Mouse (Mus musculus): Measurements from ENCODE around the gene Adap1. TPM values are rescaled to one million over a fixed set of nuclear protein-coding genes. Genes with fewer than 3 reads are reported as not detected.

Gene Adap1
- total and polyA plus RNA-seq, 2 experiments from 2014 or later, result 0.53 to 1.00 TPM

- Histone ChIP-seq H3K27me3 (ENCODE audit: control insufficient read depth, insufficient read depth, low read length) (no peaks in the 10 kb centered on the region), H3K9ac (replicated peaks; ENCODE audit: low read depth, low read length) (no peak overlapping the region), H3K4me1 (ENCODE audit: control insufficient read depth, insufficient read depth) (no peaks in the 10 kb centered on the region), H3K9me3 (replicated peaks; ENCODE audit: control insufficient read depth, low read length) (no peaks in the 10 kb centered on the region), H3K36me3 (replicated peaks; ENCODE audit: control insufficient read depth, insufficient read depth, low read length) (peaks cover 85% of the 10 kb centered on the region), H3K4me3 (ENCODE audit: low read depth, low read length) (no peak overlapping the region), H3K27ac (ENCODE audit: low read depth) (no peak overlapping the region), H3K4me2 (ENCODE audit: low read depth, low read length) (no peak overlapping the region)
- no peak for DNase-seq (ENCODE audit: low spot score)
- no peak for ATAC-seq (ENCODE audit: insufficient read depth, low read depth)
- WGBS, result 95% methylated on average over 3 of the region's 3 CpGs
- no peak for TF ChIP-seq EP300 (IDR thresholded peaks at IDR 0.05; ENCODE audit: low read depth)
- TF ChIP-seq CTCF (IDR thresholded peaks at IDR 0.05; ENCODE audit: low read depth), result no peak
Observed at GRCm38 (mm10) chr5:139229716-139230115, 95.7 kb downstream of the Adap1 start.

DNA sequence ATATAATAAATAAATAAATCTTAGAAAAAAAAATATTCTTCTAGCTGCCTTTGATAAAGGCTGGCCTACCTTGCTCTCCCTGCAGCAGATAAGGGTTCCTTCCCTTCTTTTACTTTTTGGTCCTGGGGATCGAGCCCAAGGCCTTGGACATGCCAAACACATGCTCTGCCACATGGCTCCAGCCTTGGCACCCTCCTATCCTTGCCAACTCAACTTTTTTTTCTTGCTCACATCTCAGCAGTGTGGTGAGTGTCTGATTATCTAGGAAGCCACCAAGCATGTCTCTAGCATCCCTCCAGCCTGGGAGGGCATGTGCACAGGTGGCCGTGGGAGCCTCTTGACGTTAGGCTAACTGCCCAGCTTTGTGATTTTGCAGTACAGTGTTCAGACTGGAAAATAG, 97.1 kb downstream of the Adap1 start:
- Histone ChIP-seq H3K4me1 (ENCODE audit: control insufficient read depth, insufficient read depth) (no peaks in the 10 kb centered on the region), H3K4me3 (ENCODE audit: low read depth, low read length) (no peak overlapping the region), H3K4me2 (ENCODE audit: low read depth, low read length) (no peak overlapping the region), H3K27me3 (ENCODE audit: control insufficient read depth, insufficient read depth, low read length) (no peaks in the 10 kb centered on the region), H3K9ac (replicated peaks; ENCODE audit: low read depth, low read length) (no peak overlapping the region), H3K27ac (ENCODE audit: low read depth) (no peak overlapping the region), H3K36me3 (replicated peaks; ENCODE audit: control insufficient read depth, insufficient read depth, low read length) (peaks cover 85% of the 10 kb centered on the region), H3K9me3 (replicated peaks; ENCODE audit: control insufficient read depth, low read length) (no peaks in the 10 kb centered on the region)
- DNase-seq (ENCODE audit: low spot score) (no peak), ATAC-seq (ENCODE audit: insufficient read depth, low read depth) (no peak)
- 91% methylated on average over 3 of the region's 3 CpGs for WGBS
- TF ChIP-seq CTCF (IDR thresholded peaks at IDR 0.05; ENCODE audit: low read depth) (no peak), EP300 (IDR thresholded peaks at IDR 0.05; ENCODE audit: low read depth) (no peak)

- ATAC-seq (ENCODE audit: insufficient read depth, low read depth) (no peak), DNase-seq (ENCODE audit: low spot score) (no peak)
- H3K4me2 ChIP-seq (ENCODE audit: low read depth, low read length), result no peak overlapping the region
- no peaks in the 10 kb centered on the region for H3K4me1 ChIP-seq (ENCODE audit: control insufficient read depth, insufficient read depth)
- no peak overlapping the region for H3K9ac ChIP-seq (replicated peaks; ENCODE audit: low read depth, low read length)
- no peak for TF ChIP-seq CTCF (IDR thresholded peaks at IDR 0.05; ENCODE audit: low read depth)
- no peak for TF ChIP-seq EP300 (IDR thresholded peaks at IDR 0.05; ENCODE audit: low read depth)
- peaks cover 84% of the 10 kb centered on the region for H3K36me3 ChIP-seq (replicated peaks; ENCODE audit: control insufficient read depth, insufficient read depth, low read length)
- no peak overlapping the region for H3K4me3 ChIP-seq (ENCODE audit: low read depth, low read length)
- H3K27ac ChIP-seq (ENCODE audit: low read depth), result no peak overlapping the region
- H3K27me3 ChIP-seq (ENCODE audit: control insufficient read depth, insufficient read depth, low read length), result no peaks in the 10 kb centered on the region
- H3K9me3 ChIP-seq (replicated peaks; ENCODE audit: control insufficient read depth, low read length), result no peaks in the 10 kb centered on the region
- WGBS, result 86% methylated on average over 2 of the region's 2 CpGs
Observed at GRCm38 (mm10) chr5:139227645-139228044, 97.8 kb downstream of the Adap1 start.

DNA sequence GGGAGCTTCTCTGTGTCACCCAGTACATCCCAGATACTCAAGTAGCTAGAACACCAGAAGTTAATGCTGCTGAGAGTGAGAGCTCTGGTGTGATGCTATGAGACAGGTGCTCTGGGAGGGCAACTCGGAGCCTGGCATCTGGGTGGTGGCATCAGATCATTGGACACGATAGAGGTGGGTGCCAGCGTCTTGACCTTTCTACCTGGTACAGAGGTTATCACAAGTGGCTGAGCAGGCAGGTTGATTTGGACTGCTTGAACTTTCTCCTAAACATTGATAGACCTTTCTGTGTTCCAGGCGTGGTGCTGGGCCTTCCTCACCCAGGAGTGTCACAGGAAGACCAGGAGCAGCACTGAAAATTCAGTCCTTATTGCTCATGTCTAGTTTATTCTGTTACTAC, 98.2 kb downstream of the Adap1 start:
- Histone ChIP-seq H3K4me1 (ENCODE audit: control insufficient read depth, insufficient read depth) (no peaks in the 10 kb centered on the region), H3K36me3 (replicated peaks; ENCODE audit: control insufficient read depth, insufficient read depth, low read length) (peaks cover 80% of the 10 kb centered on the region), H3K27ac (ENCODE audit: low read depth) (no peak overlapping the region), H3K9me3 (replicated peaks; ENCODE audit: control insufficient read depth, low read length) (no peaks in the 10 kb centered on the region), H3K4me3 (ENCODE audit: low read depth, low read length) (no peak overlapping the region), H3K27me3 (ENCODE audit: control insufficient read depth, insufficient read depth, low read length) (no peaks in the 10 kb centered on the region), H3K4me2 (ENCODE audit: low read depth, low read length) (no peak overlapping the region), H3K9ac (replicated peaks; ENCODE audit: low read depth, low read length) (no peak overlapping the region)
- ATAC-seq (ENCODE audit: insufficient read depth, low read depth) (no peak), DNase-seq (ENCODE audit: low spot score) (no peak)
- 92% methylated on average over 4 of the region's 4 CpGs for WGBS
- TF ChIP-seq EP300 (IDR thresholded peaks at IDR 0.05; ENCODE audit: low read depth), result no peak
- TF ChIP-seq CTCF (IDR thresholded peaks at IDR 0.05; ENCODE audit: low read depth), result no peak

GRCm38 (mm10) chr5:139223331-139223730, 102.1 kb downstream of the Adap1 start:
- Histone ChIP-seq H3K9ac (replicated peaks; ENCODE audit: low read depth, low read length) (no peak overlapping the region), H3K27ac (ENCODE audit: low read depth) (no peak overlapping the region), H3K9me3 (replicated peaks; ENCODE audit: control insufficient read depth, low read length) (no peaks in the 10 kb centered on the region), H3K4me1 (ENCODE audit: control insufficient read depth, insufficient read depth) (0 out of 2 replicates have a peak, but pooled peaks cover 8% of the 10 kb centered on the region), H3K27me3 (ENCODE audit: control insufficient read depth, insufficient read depth, low read length) (no peaks in the 10 kb centered on the region), H3K4me3 (ENCODE audit: low read depth, low read length) (no peak overlapping the region), H3K4me2 (ENCODE audit: low read depth, low read length) (no peak overlapping the region), H3K36me3 (replicated peaks; ENCODE audit: control insufficient read depth, insufficient read depth, low read length) (peaks cover 65% of the 10 kb centered on the region)
- WGBS, result 95% methylated on average over 10 of the region's 10 CpGs
- DNase-seq (ENCODE audit: low spot score), result no peak
- TF ChIP-seq EP300 (IDR thresholded peaks at IDR 0.05; ENCODE audit: low read depth) (no peak), CTCF (IDR thresholded peaks at IDR 0.05; ENCODE audit: low read depth) (no peak)
- no peak for ATAC-seq (ENCODE audit: insufficient read depth, low read depth)

MicroRNAs within 50 kb of the gene (microRNA counts, 519-probe panel; counts per million panel counts)
- microRNA mmu-miR-339-3p (not detected), microRNA mmu-miR-339-5p (not detected)

Small RNA genes lying within 50 kb of the gene (microRNA-seq; reads per million reads assigned to microRNA genes)
- gene Mir339, result 391 reads per million, percentile 71 among the genes with 10 or more reads in this experiment

Other genes starting within 250 kb of the Adap1 start
- gene Prkar1b, start 175.6 kb downstream of the Adap1 start, total RNA-seq (2014; rRNA removed; ENCODE audit: low replicate concordance), result 2.3 TPM in 2 replicates
- 3.9 and 4.4 TPM in 2 replicates for gene Prkar1b, start 175.6 kb downstream of the Adap1 start, polyA plus RNA-seq (2015; fragmentation: Nextera tagmentation; extraction: Ambion mirVana)
- gene Dnaaf5, start 175.4 kb downstream of the Adap1 start, total RNA-seq (2014; rRNA removed; ENCODE audit: low replicate concordance), result 23.0 and 38.1 TPM in 2 replicates
- 2.3 and 2.8 TPM in 2 replicates for gene Dnaaf5, start 175.4 kb downstream of the Adap1 start, polyA plus RNA-seq (2015; fragmentation: Nextera tagmentation; extraction: Ambion mirVana)
- 46.5 and 71.5 TPM in 2 replicates for gene Sun1, start 125.0 kb downstream of the Adap1 start, total RNA-seq (2014; rRNA removed; ENCODE audit: low replicate concordance)
- 22.4 and 22.6 TPM in 2 replicates for gene Sun1, start 125.0 kb downstream of the Adap1 start, polyA plus RNA-seq (2015; fragmentation: Nextera tagmentation; extraction: Ambion mirVana)
- 56.8 and 61.6 TPM in 2 replicates for gene Get4, start 73.3 kb downstream of the Adap1 start, total RNA-seq (2014; rRNA removed; ENCODE audit: low replicate concordance)
- gene Get4, start 73.3 kb downstream of the Adap1 start, polyA plus RNA-seq (2015; fragmentation: Nextera tagmentation; extraction: Ambion mirVana), result 153 TPM in 2 replicates
- 120 and 123 TPM in 2 replicates for gene Cox19, start 25.8 kb upstream of the Adap1 start, total RNA-seq (2014; rRNA removed; ENCODE audit: low replicate concordance)
- gene Cox19, start 25.8 kb upstream of the Adap1 start, polyA plus RNA-seq (2015; fragmentation: Nextera tagmentation; extraction: Ambion mirVana), result 88.6 and 97.6 TPM in 2 replicates
- gene Cyp2w1, start 27.0 kb upstream of the Adap1 start, total RNA-seq (2014; rRNA removed; ENCODE audit: low replicate concordance), result not detected in 2 replicates
- not detected in 2 replicates for gene Cyp2w1, start 27.0 kb upstream of the Adap1 start, polyA plus RNA-seq (2015; fragmentation: Nextera tagmentation; extraction: Ambion mirVana)
- gene Gpr146, start 52.1 kb upstream of the Adap1 start, total RNA-seq (2014; rRNA removed; ENCODE audit: low replicate concordance), result 38.2 and 39.1 TPM in 2 replicates
- gene Gpr146, start 52.1 kb upstream of the Adap1 start, polyA plus RNA-seq (2015; fragmentation: Nextera tagmentation; extraction: Ambion mirVana), result 23.0 and 23.7 TPM in 2 replicates
- gene C130050O18Rik, start 79.7 kb upstream of the Adap1 start, total RNA-seq (2014; rRNA removed; ENCODE audit: low replicate concordance), result 1.7 and 1.8 TPM in 2 replicates
- gene C130050O18Rik, start 79.7 kb upstream of the Adap1 start, polyA plus RNA-seq (2015; fragmentation: Nextera tagmentation; extraction: Ambion mirVana), result 0.23 and 0.31 TPM in 2 replicates
- gene Gper1, start 97.5 kb upstream of the Adap1 start, total RNA-seq (2014; rRNA removed; ENCODE audit: low replicate concordance), result 1.3 and 4.5 TPM in 2 replicates
- gene Gper1, start 97.5 kb upstream of the Adap1 start, polyA plus RNA-seq (2015; fragmentation: Nextera tagmentation; extraction: Ambion mirVana), result 1.0 and 2.0 TPM in 2 replicates
- 5.0 and 5.9 TPM in 2 replicates for gene 3110082I17Rik, start 134.9 kb upstream of the Adap1 start, total RNA-seq (2014; rRNA removed; ENCODE audit: low replicate concordance)
- gene 3110082I17Rik, start 134.9 kb upstream of the Adap1 start, polyA plus RNA-seq (2015; fragmentation: Nextera tagmentation; extraction: Ambion mirVana), result 9.5 and 10.6 TPM in 2 replicates
- 16.6 and 18.0 TPM in 2 replicates for gene Zfand2a, start 158.9 kb upstream of the Adap1 start, total RNA-seq (2014; rRNA removed; ENCODE audit: low replicate concordance)
- 5.6 and 6.3 TPM in 2 replicates for gene Zfand2a, start 158.9 kb upstream of the Adap1 start, polyA plus RNA-seq (2015; fragmentation: Nextera tagmentation; extraction: Ambion mirVana)
- gene Uncx, start 217.9 kb upstream of the Adap1 start, total RNA-seq (2014; rRNA removed; ENCODE audit: low replicate concordance), result not detected in 2 replicates
- not detected in 2 replicates for gene Uncx, start 217.9 kb upstream of the Adap1 start, polyA plus RNA-seq (2015; fragmentation: Nextera tagmentation; extraction: Ambion mirVana)